Mouse (Mus musculus) frontal cortex, adult (tissue): ENCODE data around the gene Gm21119.
"Not testable (repeated sequence)": the region's sequence is repeated elsewhere in the genome, so short reads cannot be mapped to it uniquely, and the experiment has no call there.

ENCODE experiments used
- ATAC-seq: cut with Nextera tagmentation; 2 replicates; pipeline ENCODE4 v1.9.2; 2017; ENCODE audit warnings: mild to moderate bottlenecking, moderate library complexity, mixed read lengths; ENCODE audit not compliant: low TSS enrichment

The Gm21119 gene

GRCm38 (mm10) chr8:20678418-20678817 lies 63.7 kb downstream of the Gm21119 start:
- not testable (repeated sequence) for ATAC-seq
